Mouse (Mus musculus) kidney, embryonic 16.5 days (tissue): ENCODE measurements around the gene 1700029P11Rik. TPM values are rescaled to one million over a fixed set of nuclear protein-coding genes. Genes with fewer than 3 reads are reported as not detected.

Source experiments
- ATAC-seq: fragments of 200-750 bp; cut with Nextera tagmentation; 2 replicates; pipeline ENCODE4 v1.8.0; 2017; ENCODE audit warnings: moderate TSS enrichment; ENCODE audit not compliant: low FRiP score, low TSS enrichment
- H3K27ac ChIP-seq: fragments of 300-500 bp; sonication (generic); 2 replicates; pipeline ENCODE4 v1.5.1; 2014; ENCODE audit warnings: low read length
- H3K27me3 ChIP-seq: fragments of 300-500 bp; sonication (generic); 2 replicates; pipeline ENCODE4 v1.6.1; 2014; ENCODE audit warnings: low read length, control low read depth, mixed read lengths; ENCODE audit not compliant: insufficient read depth
- H3K36me3 ChIP-seq: fragments of 300-500 bp; sonication (generic); 2 replicates; pipeline ENCODE4 v1.6.1; 2014; ENCODE audit warnings: low read length, control low read depth, mixed read lengths; ENCODE audit not compliant: insufficient read depth
- H3K4me1 ChIP-seq: fragments of 300-500 bp; sonication (generic); 2 replicates; pipeline ENCODE4 v1.6.1; 2014; ENCODE audit warnings: low read length, control low read depth, mixed read lengths; ENCODE audit not compliant: insufficient read depth
- H3K4me2 ChIP-seq: fragments of 300-500 bp; sonication (generic); replicated peaks from 2 replicates; pipeline ENCODE4 v1.6.1; 2014; ENCODE audit warnings: low read depth, low read length
- H3K4me3 ChIP-seq: fragments of 300-500 bp; sonication (generic); 2 replicates; pipeline ENCODE4 v1.5.1; 2014; ENCODE audit warnings: mild to moderate bottlenecking, low read length
- H3K9ac ChIP-seq: fragments of 300-500 bp; sonication (generic); replicated peaks from 2 replicates; pipeline ENCODE4 v1.6.1; 2014; ENCODE audit warnings: low read length
- H3K9me3 ChIP-seq: fragments of 300-500 bp; sonication (generic); 2 replicates; pipeline ENCODE4 v1.6.1; 2016; ENCODE audit warnings: low read length, control low read depth
- WGBS: fragments of 180-500 bp; shearing (Covaris S2); extraction: QIAGEN DNeasy Blood & Tissue Kit; methylation state at CpG from one replicate; pipeline ENCODE4 v1.1.7; 2014; 5-methylcytosine and 5-hydroxymethylcytosine counted together
- polyA plus RNA-seq: library from polyadenylated mRNA; unstranded; fragments of >200 nt; fragmentation: Nextera tagmentation; extraction: Ambion mirVana; gene quantifications from 2 replicates; pipeline ENCODE4 v1.2.1, GENCODE M21; 2015

The 1700029P11Rik gene
- polyA plus RNA-seq, 1 experiment from 2014 or later: not detected

DNA sequence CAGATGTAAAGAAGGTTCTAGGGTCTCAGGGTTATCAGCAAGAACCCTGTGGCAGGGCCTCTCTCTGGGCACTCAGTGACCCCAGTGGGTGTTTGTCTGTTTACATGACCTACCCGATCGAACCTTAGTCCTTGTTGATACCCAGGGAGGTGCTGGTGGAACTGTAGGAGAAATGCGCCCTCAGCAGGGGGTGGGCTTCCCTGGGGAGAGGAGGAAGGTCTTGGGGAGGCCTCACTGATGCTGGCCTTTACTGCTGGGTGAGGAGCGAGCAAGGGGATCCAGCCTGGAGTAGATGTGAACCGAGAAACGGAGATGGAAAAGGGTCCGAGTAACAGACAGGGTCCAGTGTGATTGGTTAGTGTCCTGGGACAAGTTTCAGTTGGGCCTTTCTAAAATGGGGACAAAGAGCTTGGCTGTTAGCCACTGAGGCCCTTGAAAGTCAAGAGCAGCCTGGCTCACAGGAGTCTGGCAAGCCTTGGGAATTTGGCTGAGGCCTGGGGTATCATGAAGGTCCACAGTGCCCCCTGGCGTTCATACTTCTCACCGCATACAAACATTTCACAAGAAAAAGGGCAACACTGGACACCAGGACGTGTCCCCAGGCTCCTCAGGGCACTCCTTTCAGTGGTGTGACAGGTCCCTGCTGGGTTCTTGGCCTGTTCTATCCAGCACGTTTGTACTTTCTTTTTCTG lies 9.2 kb downstream of the 1700029P11Rik start:
- 0 out of 2 replicates have a peak overlapping the region, but pooled peaks have one; percentile 8 for H3K9ac ChIP-seq
- WGBS: 40% methylated on average over 11 of the region's 11 CpGs
- H3K36me3 ChIP-seq: peaks cover 6% of the 10 kb centered on the region; the same call in 1 of the 2 replicates
- H3K4me1 ChIP-seq: no peaks in the 10 kb centered on the region
- H3K27ac ChIP-seq: peak overlapping the region; percentile 20; the same call in 1 of the 2 replicates
- no peak overlapping the region for H3K4me3 ChIP-seq
- no peaks in the 10 kb centered on the region for H3K27me3 ChIP-seq
- no peak overlapping the region for H3K4me2 ChIP-seq
- peak; percentile 62 for ATAC-seq
- H3K9me3 ChIP-seq: no peaks in the 10 kb centered on the region

DNA sequence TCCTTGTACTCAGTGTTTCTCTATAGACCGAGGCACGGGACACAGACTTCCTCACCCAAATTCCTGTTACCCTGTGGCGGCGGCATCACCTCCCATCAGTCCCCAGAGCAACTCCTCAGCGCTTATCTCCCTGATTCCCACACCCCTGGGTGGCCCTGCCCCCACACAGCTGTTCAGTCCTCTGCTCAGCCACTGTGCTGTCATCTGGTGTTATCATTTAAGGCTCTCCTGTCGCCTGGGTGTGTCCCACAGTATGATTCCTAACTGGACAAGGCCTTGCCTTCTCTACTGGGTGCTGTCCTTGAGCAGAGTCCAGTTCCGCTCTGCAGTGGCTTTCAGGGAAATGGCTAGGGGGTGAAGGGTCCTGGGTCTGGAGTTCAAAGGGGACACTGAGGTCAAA lies 10.2 kb downstream of the 1700029P11Rik start:
- Histone ChIP-seq H3K27ac (no peak overlapping the region), H3K36me3 (peaks cover 9% of the 10 kb centered on the region; the same call in 1 of the 2 replicates), H3K27me3 (no peaks in the 10 kb centered on the region), H3K4me1 (no peaks in the 10 kb centered on the region), H3K4me3 (no peak overlapping the region), H3K4me2 (no peak overlapping the region), H3K9ac (no peak overlapping the region), H3K9me3 (no peaks in the 10 kb centered on the region)
- 43% methylated on average over 7 of the region's 7 CpGs for WGBS
- no peak for ATAC-seq

DNA sequence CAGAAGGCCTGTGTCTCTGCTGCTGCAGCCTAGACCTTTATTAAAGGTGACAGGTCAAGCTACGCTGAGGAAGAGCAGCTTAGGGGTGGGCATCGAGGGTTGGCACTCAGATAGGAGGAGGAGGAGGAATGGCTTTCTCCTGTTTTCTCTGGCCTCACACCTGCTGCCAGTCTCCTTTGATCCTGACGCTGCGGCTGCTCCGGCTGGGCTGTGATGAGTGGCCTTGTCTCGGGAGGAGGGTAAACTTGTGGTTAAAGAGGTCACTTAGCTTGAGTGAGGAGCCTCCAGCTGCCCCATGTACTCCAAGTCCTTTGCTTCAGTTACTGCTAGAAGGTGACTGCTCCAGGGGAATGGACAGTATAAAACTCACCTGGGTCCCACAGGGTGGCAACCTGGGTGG lies 13.7 kb downstream of the 1700029P11Rik start:
- Histone ChIP-seq H3K4me2 (no peak overlapping the region), H3K4me3 (no peak overlapping the region), H3K36me3 (peaks cover 23% of the 10 kb centered on the region), H3K9ac (no peak overlapping the region), H3K9me3 (no peaks in the 10 kb centered on the region), H3K4me1 (no peaks in the 10 kb centered on the region), H3K27me3 (no peaks in the 10 kb centered on the region), H3K27ac (no peak overlapping the region)
- WGBS: 62% methylated on average over 6 of the region's 6 CpGs
- ATAC-seq: no peak

DNA sequence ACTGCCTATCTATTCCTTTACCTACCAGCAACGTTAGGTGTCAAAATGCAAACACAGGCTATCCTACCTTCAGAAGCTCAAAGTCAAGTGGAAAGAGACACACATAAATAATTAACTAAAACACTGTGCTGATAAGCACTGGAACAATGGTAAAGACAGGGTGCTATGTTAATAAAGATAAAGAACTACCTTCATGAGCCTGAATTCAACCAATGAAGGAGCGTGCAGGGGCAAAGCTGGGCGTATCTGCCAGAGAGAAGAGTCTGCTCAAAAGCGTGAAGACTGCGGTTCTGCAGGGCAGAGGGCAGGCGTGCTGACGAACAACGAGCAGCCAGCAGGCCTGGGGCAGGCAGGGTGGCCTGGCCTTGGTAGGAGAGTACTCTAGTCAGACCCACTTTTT lies 23.9 kb downstream of the 1700029P11Rik start:
- no peak for ATAC-seq
- 81% methylated on average over 8 of the region's 8 CpGs for WGBS
- H3K27me3 ChIP-seq: no peaks in the 10 kb centered on the region
- no peak overlapping the region for H3K4me3 ChIP-seq
- H3K9ac ChIP-seq: no peak overlapping the region
- H3K9me3 ChIP-seq: no peaks in the 10 kb centered on the region
- peaks cover 15% of the 10 kb centered on the region; the same call in 1 of the 2 replicates for H3K36me3 ChIP-seq
- H3K4me2 ChIP-seq: no peak overlapping the region
- no peak overlapping the region for H3K27ac ChIP-seq
- H3K4me1 ChIP-seq: no peaks in the 10 kb centered on the region

DNA sequence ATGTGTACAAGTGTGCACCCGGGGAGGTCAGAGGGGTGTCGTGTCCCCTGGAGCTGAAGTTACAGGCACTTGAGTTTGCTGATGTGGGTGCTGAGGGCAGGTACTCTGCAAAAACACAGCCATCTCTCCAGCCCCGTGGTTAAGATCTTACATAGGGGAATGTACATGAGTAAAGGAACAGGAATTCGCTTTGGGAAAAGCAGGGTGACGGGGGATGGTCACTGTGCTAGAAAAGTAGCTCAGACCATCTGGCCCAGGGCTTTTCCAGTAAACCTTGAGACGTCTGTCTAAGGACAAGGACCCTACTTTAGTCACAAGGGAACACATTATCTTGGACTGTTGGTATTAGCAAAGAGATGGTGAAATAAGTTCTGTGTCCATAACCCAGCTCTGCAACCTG lies 31.6 kb downstream of the 1700029P11Rik start:
- Histone ChIP-seq H3K9me3 (no peaks in the 10 kb centered on the region), H3K4me2 (no peak overlapping the region), H3K4me1 (peaks cover 18% of the 10 kb centered on the region), H3K9ac (no peak overlapping the region), H3K27me3 (no peaks in the 10 kb centered on the region), H3K27ac (no peak overlapping the region), H3K36me3 (no peaks in the 10 kb centered on the region), H3K4me3 (no peak overlapping the region)
- WGBS: 87% methylated on average over 6 of the region's 6 CpGs
- no peak for ATAC-seq

DNA sequence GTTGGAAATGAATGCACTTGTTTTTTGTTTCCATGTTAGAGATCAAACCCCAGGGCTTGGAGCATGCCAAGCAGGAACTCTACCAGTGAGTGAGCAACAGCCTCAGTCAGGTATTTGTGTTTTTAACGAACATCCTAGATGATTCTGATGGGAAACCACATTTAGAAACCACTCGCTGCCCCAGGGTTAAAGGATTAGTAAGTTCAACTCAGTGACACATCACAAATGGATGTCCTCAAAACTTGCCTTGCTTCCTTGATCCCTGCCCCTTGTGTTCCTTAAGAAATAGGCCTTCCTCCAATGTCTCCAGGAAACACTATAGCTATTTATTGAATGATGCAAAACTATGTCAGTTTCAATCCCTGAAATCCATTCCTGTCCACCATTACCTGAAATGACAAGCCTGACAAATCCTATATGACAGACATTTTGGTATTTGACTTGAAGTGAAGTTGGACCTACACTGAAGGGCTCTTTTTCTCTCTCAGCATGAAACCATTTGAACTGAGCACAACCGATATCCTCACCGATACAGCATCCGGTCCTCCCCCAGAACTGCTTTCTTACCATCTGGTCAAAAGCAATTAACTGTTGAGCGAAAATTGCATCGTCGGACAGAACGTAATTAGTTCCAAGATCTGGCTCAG lies 34.5 kb downstream of the 1700029P11Rik start:
- Histone ChIP-seq H3K36me3 (peaks cover 6% of the 10 kb centered on the region; the same call in 1 of the 2 replicates), H3K27me3 (no peaks in the 10 kb centered on the region), H3K4me3 (peak overlapping the region; percentile 65), H3K4me1 (peaks cover 20% of the 10 kb centered on the region), H3K9ac (peak overlapping the region; percentile 75), H3K4me2 (peak overlapping the region; percentile 93), H3K9me3 (no peaks in the 10 kb centered on the region), H3K27ac (peak overlapping the region; percentile 24)
- 15% methylated on average over 9 of the region's 9 CpGs for WGBS
- no peak for ATAC-seq

DNA sequence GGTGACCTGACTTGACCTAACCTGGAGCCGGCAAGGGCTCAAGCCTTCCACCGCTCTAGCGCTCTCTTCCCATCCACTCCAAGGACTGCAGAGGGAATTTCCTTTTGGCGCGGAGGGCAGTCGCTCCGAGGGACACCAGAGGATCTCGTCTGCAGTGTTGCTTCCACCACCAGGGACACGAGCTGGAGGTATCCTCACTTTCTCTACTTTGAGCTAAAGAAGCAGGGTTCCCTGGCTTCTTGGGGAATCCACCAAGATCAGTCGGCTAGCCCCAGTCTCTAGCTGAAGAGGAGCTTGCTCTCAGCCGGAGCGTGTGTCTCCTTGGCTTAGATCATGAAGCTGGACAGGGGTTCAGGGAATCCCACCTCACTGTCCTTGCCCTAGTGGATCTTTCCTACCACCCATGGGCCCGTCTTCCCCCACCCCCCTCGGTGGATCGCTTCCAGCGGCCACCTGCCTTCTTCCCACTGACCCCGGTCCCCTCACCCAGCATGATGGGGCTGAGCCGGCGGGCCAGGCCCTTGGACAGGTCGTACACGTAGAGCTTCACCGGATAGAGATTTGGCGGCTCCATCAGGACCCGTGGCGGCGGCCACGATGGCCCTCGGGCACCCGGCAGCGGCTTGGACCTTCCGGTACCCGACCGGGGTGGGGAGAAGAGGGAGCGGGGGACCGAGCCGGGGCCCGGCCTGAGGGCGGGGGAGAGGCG lies 35.2 kb downstream of the 1700029P11Rik start:
- Histone ChIP-seq H3K9me3 (no peaks in the 10 kb centered on the region), H3K4me1 (peaks cover 20% of the 10 kb centered on the region), H3K9ac (peak overlapping the region; percentile 75), H3K4me3 (peak overlapping the region; percentile 65), H3K27ac (peak overlapping the region; percentile 24), H3K27me3 (no peaks in the 10 kb centered on the region), H3K36me3 (peaks cover 8% of the 10 kb centered on the region; the same call in 1 of the 2 replicates), H3K4me2 (peak overlapping the region; percentile 93)
- WGBS: 0% methylated on average over 39 of the region's 39 CpGs
- peak; percentile 9 for ATAC-seq

DNA sequence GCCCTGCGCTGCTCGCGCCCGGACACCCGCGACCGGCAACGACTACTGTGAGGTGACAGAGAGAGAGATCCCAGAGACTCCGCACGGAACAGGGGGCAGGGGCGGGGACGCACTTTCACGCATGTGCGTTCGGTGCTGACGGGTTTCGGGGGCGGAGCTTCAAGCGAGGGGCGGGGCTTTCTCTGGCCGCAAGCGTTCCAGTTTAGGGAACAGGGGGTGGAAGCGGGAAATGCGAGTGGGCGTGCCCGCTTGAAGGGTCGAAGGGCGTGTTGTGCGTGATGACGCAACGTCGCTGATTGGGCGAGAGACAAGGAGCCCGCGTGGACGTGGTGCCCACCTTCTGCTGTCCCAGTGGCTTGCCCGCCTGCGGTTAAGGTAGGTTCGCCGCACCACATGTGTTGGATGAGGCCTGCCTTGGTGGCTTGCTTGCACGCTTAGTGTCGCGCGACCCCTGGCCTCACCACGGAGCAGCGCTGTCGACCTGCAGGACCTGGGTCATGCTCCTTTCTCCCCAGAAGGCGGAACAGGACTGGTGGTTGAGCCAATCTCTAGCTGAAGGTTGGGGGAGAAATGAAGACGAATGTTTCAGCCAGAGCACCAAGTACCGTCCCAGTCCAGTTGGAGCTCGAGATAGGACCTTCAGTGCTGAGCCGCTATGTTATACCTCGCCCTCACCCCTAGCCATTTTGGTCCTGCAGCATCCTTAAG lies 35.9 kb downstream of the 1700029P11Rik start:
- Histone ChIP-seq H3K9ac (peak overlapping the region; percentile 75), H3K4me3 (peak overlapping the region; percentile 65), H3K27ac (peak overlapping the region; percentile 77), H3K27me3 (no peaks in the 10 kb centered on the region), H3K9me3 (no peaks in the 10 kb centered on the region), H3K4me1 (peaks cover 20% of the 10 kb centered on the region), H3K36me3 (peaks cover 8% of the 10 kb centered on the region; the same call in 1 of the 2 replicates), H3K4me2 (peak overlapping the region; percentile 93)
- under 1% methylated on average over 52 of the region's 53 CpGs for WGBS
- peak; percentile 96 for ATAC-seq

DNA sequence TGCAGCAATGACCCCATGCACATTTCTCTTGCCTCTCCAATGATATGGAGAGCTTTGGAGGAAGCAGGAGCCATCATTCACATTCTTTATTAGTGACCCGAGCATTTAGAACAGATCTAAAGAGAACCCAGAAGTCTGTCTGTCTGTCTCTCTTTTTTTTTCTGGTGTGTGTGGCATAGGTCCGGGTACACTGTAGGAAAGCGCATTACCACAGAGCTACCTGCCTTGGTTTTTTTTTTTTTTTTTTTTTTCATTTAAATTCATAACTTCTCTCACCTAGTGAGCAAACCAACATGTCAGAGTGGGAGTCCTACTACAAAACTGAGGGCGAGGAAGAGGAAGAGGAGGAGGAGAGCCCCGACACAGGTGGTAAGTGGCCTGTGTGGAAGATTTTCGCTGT lies 36.5 kb downstream of the 1700029P11Rik start:
- 15% methylated on average over 6 of the region's 6 CpGs for WGBS
- H3K4me1 ChIP-seq: peaks cover 20% of the 10 kb centered on the region
- H3K27ac ChIP-seq: peak overlapping the region; percentile 77
- H3K4me3 ChIP-seq: peak overlapping the region; percentile 65
- H3K9me3 ChIP-seq: no peaks in the 10 kb centered on the region
- peaks cover 9% of the 10 kb centered on the region; the same call in 1 of the 2 replicates for H3K36me3 ChIP-seq
- no peak for ATAC-seq
- peak overlapping the region; percentile 63 for H3K9ac ChIP-seq
- H3K27me3 ChIP-seq: no peaks in the 10 kb centered on the region
- H3K4me2 ChIP-seq: peak overlapping the region; percentile 93
